Mouse (Mus musculus) limb, embryonic 14.5 days (tissue): ENCODE measurements around the gene Olfr1509. TPM values are rescaled to one million over a fixed set of nuclear protein-coding genes. Genes with fewer than 3 reads are reported as not detected.
"Not testable (repeated sequence)": the region's sequence is repeated elsewhere in the genome, so short reads cannot be mapped to it uniquely, and the experiment has no call there.

Experiments used
- ATAC-seq: fragments of 200-750 bp; cut with Nextera tagmentation; 2 replicates; pipeline ENCODE4 v1.8.0; 2017; ENCODE audit warnings: low read depth, moderate number of reproducible peaks, moderate TSS enrichment; ENCODE audit not compliant: low FRiP score
- DNase-seq: peaks from one replicate; pipeline ENCODE4 v3.0.0-alpha.2; 2015; ENCODE audit warnings: low spot score
- H3K27ac ChIP-seq: fragments of 300-500 bp; sonication (generic); replicated peaks from 2 replicates; pipeline ENCODE4 v1.5.1; 2014; ENCODE audit warnings: low read depth, mild to moderate bottlenecking, low read length, moderate library complexity, mixed read lengths
- H3K27me3 ChIP-seq: fragments of 300-500 bp; sonication (generic); 2 replicates; pipeline ENCODE4 v1.6.1; 2014; ENCODE audit warnings: low read length, mixed read lengths; ENCODE audit not compliant: control insufficient read depth, insufficient read depth
- H3K36me3 ChIP-seq: fragments of 300-500 bp; sonication (generic); 2 replicates; pipeline ENCODE4 v1.6.1; 2014; ENCODE audit warnings: mild to moderate bottlenecking, low read length, moderate library complexity, mixed read lengths; ENCODE audit not compliant: control insufficient read depth, insufficient read depth
- H3K4me1 ChIP-seq: fragments of 300-500 bp; sonication (generic); 2 replicates; pipeline ENCODE4 v1.6.1; 2014; ENCODE audit warnings: antibody characterized with exemption, low read length, mixed read lengths; ENCODE audit not compliant: control insufficient read depth, insufficient read depth
- H3K4me2 ChIP-seq: fragments of 300-500 bp; sonication (generic); replicated peaks from 2 replicates; pipeline ENCODE4 v1.6.1; 2014; ENCODE audit warnings: low read depth, mild to moderate bottlenecking, low read length, moderate library complexity; ENCODE audit not compliant: severe bottlenecking
- H3K4me3 ChIP-seq: fragments of 300-500 bp; sonication (generic); replicated peaks from 2 replicates; pipeline ENCODE4 v1.5.1; 2014; ENCODE audit warnings: low read length
- H3K9ac ChIP-seq: fragments of 300-500 bp; sonication (generic); 2 replicates; pipeline ENCODE4 v1.6.1; 2014; ENCODE audit warnings: mild to moderate bottlenecking, low read depth, low read length, moderate library complexity; ENCODE audit not compliant: severe bottlenecking
- H3K9me3 ChIP-seq: fragments of 300-500 bp; sonication (generic); 2 replicates; pipeline ENCODE4 v1.6.1; 2016; ENCODE audit warnings: low read length; ENCODE audit not compliant: control insufficient read depth
- POLR2A ChIP-seq: fragments of 200-500 bp; IDR thresholded peaks from 2 replicates; pipeline ENCODE4 v1.8.0; 2012; ENCODE audit warnings: inconsistent platforms, mild to moderate bottlenecking, moderate library complexity, borderline replicate concordance; ENCODE audit not compliant: insufficient read depth, insufficient read length; ENCODE audit errors: extremely low read depth
- WGBS: fragments of 180-500 bp; shearing (Covaris S2); extraction: QIAGEN DNeasy Blood & Tissue Kit; methylation state at CpG from one replicate; pipeline ENCODE4 v1.1.7; 2014; 5-methylcytosine and 5-hydroxymethylcytosine counted together
- polyA plus RNA-seq, 2 experiments: library from polyadenylated mRNA; depleted of rRNA in 1 of 2; stranded (reverse) in 1 of 2; unstranded in 1 of 2; fragments of >200 nt; fragmentation: Nextera tagmentation in 1 of 2; extraction: Ambion mirVana in 1 of 2; gene quantifications; 2 replicates each; pipeline versions ENCODE4 v1.2.1 to v1.2.3; 2012 to 2014

The Olfr1509 gene
- not detected in 2 replicates for polyA plus RNA-seq (2012; rRNA removed)
- not detected in 2 replicates for polyA plus RNA-seq (2014; fragmentation: Nextera tagmentation; extraction: Ambion mirVana)

DNA sequence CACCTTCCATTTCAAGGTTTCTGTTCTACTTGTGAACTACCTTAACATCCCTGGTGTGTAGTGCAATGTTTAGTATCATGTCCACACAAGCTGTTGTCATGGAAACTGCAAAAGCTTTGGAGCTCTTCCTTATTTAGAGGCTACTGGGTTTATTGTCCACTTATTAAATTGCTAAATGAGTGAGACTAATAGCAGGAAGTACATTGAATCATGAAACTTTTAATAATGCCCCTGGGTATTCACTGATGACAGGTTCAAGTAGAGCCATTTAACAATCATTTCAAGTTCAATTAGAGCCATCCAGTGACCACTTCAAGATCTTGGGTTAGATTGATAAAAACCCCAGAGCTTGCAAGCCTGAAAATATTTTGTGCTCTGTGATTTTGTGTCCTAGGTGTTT lies at the start of gene Olfr1509:
TSS of gene Olfr1509 (plus strand) at position 301 of the 400 bp plus-strand sequence.
- TF ChIP-seq POLR2A, result no peak
- H3K4me1 ChIP-seq, result no peaks in the 10 kb centered on the region
- ATAC-seq, result no peak

GRCm38 (mm10) chr14:52397279-52397678 lies 45.5 kb upstream of the Olfr1509 start, which contains the start of gene Olfr1511:
Olfr1511 (minus strand) TSS chr14:52397379.
- Histone ChIP-seq H3K9me3 (no peaks in the 10 kb centered on the region), H3K27me3 (no peaks in the 10 kb centered on the region), H3K4me1 (no peaks in the 10 kb centered on the region), H3K9ac (no peak within 1 kb of the TSS), H3K4me2 (no peak within 1 kb of the TSS), H3K4me3 (no peak within 1 kb of the TSS), H3K27ac (no peak within 1 kb of the TSS), H3K36me3 (no peaks in the 10 kb centered on the region)
- no peak for ATAC-seq
- WGBS, result 80% methylated on average over 4 of the region's 4 CpGs
- TF ChIP-seq POLR2A, result no peak
- no peak for DNase-seq

More for the DNA sequence above, at the start of gene Olfr1509:
- Histone ChIP-seq H3K4me2 (no peak within 1 kb of the TSS), H3K27ac (no peak within 1 kb of the TSS), H3K27me3 (no peaks in the 10 kb centered on the region), H3K9me3 (no peaks in the 10 kb centered on the region), H3K9ac (no peak within 1 kb of the TSS), H3K4me3 (no peak within 1 kb of the TSS), H3K36me3 (no peaks in the 10 kb centered on the region)
- no peak for DNase-seq

DNA sequence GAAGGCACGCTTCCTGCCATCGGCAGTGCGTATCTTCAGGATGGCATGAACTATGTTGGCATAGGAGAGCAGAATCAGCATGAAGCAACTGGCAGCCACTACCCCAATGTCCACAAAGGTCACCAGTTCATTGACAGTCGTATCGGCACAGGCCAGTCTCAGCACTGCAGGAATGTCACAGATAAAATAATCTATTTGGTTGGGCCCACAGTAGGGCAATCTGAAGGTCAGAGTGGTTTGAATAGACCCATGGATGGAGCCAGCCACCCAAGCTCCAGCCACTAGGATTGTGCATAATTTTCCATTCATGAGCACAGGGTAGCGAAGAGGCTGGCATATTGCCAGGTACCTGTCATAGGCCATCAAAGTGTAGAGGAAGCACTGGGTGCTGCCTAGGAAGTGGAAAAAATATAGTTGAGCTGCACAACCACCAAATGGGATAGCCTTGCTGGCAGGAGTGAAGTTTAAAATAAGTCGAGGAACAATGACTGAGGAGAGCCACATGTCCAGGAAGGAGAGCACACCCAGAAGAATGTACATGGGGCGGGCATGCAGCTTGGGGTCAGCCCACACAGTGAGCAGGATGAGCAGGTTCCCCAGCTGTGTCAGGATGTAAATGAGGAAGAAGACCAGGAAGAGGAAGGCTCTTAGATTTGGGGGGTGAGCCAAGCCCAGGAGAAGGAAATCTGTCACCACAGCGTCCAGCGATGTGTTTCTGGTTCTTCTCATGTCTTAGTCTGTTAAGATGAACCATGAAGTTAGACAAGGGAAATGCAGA lies 32.5 kb upstream of the Olfr1509 start:
- H3K9ac ChIP-seq, ATAC-seq, H3K27me3 ChIP-seq, H3K27ac ChIP-seq, H3K4me2 ChIP-seq, H3K4me1 ChIP-seq, H3K36me3 ChIP-seq, DNase-seq, H3K9me3 ChIP-seq, H3K4me3 ChIP-seq: not testable (repeated sequence)
- WGBS, result 88% methylated on average over 5 of the region's 10 CpGs

GRCm38 (mm10) chr14:52414273-52414672 lies 28.5 kb upstream of the Olfr1509 start, which contains the start of gene Olfr1510:
Olfr1510 (minus strand) TSS chr14:52414373.
- Histone ChIP-seq H3K4me1 (no peaks in the 10 kb centered on the region), H3K27me3 (no peaks in the 10 kb centered on the region), H3K4me3 (no peak within 1 kb of the TSS), H3K9me3 (no peaks in the 10 kb centered on the region), H3K9ac (no peak within 1 kb of the TSS), H3K27ac (no peak within 1 kb of the TSS), H3K4me2 (no peak within 1 kb of the TSS), H3K36me3 (no peaks in the 10 kb centered on the region)
- ATAC-seq (no peak), DNase-seq (no peak)
- 72% methylated on average over 3 of the region's 3 CpGs for WGBS
- TF ChIP-seq POLR2A, result no peak

DNA sequence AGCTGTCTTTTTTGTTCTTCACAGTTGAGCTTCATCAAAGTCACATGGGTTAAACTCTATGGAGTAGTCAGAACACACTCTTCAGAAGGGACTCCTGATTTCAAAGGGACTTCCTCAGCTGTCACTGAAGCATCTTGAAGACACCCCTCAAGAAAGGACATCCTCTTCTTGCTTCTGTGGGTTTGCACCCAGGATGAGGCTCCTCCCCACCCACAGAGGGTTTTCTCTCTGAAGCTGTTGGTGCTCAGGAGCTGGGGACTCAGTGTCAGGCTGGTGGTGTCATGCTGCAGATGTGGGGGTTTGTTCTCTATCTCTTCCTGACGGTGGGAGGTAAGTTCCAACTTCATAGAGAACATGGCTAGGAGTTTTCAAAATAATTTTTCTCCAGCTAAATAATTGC lies 15.1 kb upstream of the Olfr1509 start:
- DNase-seq, result no peak
- no peak overlapping the region for H3K27ac ChIP-seq
- no peaks in the 10 kb centered on the region for H3K4me1 ChIP-seq
- ATAC-seq, result no peak
- WGBS, result 89% methylated on average over 1 of the region's 1 CpGs
- no peaks in the 10 kb centered on the region for H3K36me3 ChIP-seq
- no peak overlapping the region for H3K4me2 ChIP-seq
- H3K9me3 ChIP-seq, result no peaks in the 10 kb centered on the region
- no peaks in the 10 kb centered on the region for H3K27me3 ChIP-seq
- no peak overlapping the region for H3K9ac ChIP-seq
- no peak overlapping the region for H3K4me3 ChIP-seq
- no peak for TF ChIP-seq POLR2A
